Mouse (Mus musculus) ES-Bruce4 (cell line): ENCODE data around the gene Otop1. TPM values are rescaled to one million over a fixed set of nuclear protein-coding genes. Genes with fewer than 3 reads are reported as not detected.

ENCODE experiments used
- H3K27ac ChIP-seq: 2 replicates; pipeline ENCODE4 v1.5.1; 2012; ENCODE audit warnings: low read length, inconsistent platforms; ENCODE audit not compliant: insufficient read depth
- H3K27me3 ChIP-seq: 2 replicates; pipeline ENCODE4 v1.6.1; 2012; ENCODE audit warnings: mild to moderate bottlenecking, low read length, inconsistent platforms; ENCODE audit not compliant: control insufficient read depth, poor library complexity, insufficient read depth, severe bottlenecking
- H3K36me3 ChIP-seq: 2 replicates; pipeline ENCODE4 v1.6.1; 2012; ENCODE audit warnings: inconsistent platforms, mild to moderate bottlenecking, low read length, moderate library complexity; ENCODE audit not compliant: control insufficient read depth, poor library complexity, insufficient read depth, severe bottlenecking
- H3K4me1 ChIP-seq: one replicate; pipeline ENCODE4 v1.8.1; 2011; ENCODE audit warnings: low read length; ENCODE audit not compliant: control insufficient read depth, insufficient read depth
- H3K4me3 ChIP-seq: 2 replicates; pipeline ENCODE4 v1.5.1; 2011; ENCODE audit warnings: low read depth, mild to moderate bottlenecking, low read length
- H3K9ac ChIP-seq: 2 replicates; pipeline ENCODE4 v1.6.1; 2012; ENCODE audit warnings: low read depth, mild to moderate bottlenecking, inconsistent platforms; ENCODE audit not compliant: poor library complexity, severe bottlenecking
- H3K9me3 ChIP-seq: replicated peaks from 2 replicates; pipeline ENCODE4 v1.6.1; 2012; ENCODE audit warnings: mild to moderate bottlenecking, low read length, inconsistent platforms; ENCODE audit not compliant: control insufficient read depth, poor library complexity, insufficient read depth, severe bottlenecking
- CTCF ChIP-seq: IDR thresholded peaks from one replicate; pipeline ENCODE4 v1.8.1; 2011; ENCODE audit warnings: low read depth, low read length
- EP300 ChIP-seq: IDR thresholded peaks from 2 replicates; pipeline ENCODE4 v1.6.1; 2011; ENCODE audit warnings: low read depth, low read length; ENCODE audit not compliant: insufficient read depth
- POLR2A ChIP-seq: IDR thresholded peaks from one replicate; pipeline ENCODE4 v1.8.1; 2011; ENCODE audit warnings: low read length; ENCODE audit not compliant: insufficient read depth
- polyA plus RNA-seq: library from polyadenylated mRNA; stranded (reverse); fragments of >200 nt; gene quantifications from 2 replicates; pipeline ENCODE4 v1.2.4, GENCODE M21; 2011; ENCODE audit warnings: low read depth; ENCODE audit not compliant: missing spikeins, insufficient read depth, insufficient read length

Gene Otop1
- polyA plus RNA-seq, 1 experiment = not detected

DNA sequence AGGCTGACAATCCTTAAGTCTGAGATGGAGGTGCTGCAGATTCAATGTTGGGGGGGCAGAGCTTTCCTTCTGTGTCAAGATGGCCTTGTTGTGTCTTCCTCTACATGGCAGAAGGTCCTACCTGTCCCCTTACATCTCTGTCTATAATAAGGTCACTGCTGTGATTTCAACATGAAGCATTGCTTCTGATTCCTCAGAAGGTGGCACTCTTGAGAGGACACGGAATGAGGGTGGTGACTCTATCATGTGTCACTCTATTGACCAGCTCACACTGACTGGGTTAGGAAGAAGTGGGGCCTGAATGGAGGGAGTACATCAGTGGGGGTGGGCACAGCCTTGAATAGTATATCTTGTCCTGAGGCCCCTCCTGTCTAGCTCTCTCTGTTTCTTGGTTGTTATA is 58.8 kb downstream of the Otop1 start:
- H3K27me3 ChIP-seq = no peaks in the 10 kb centered on the region; the same call in 1 of the 2 replicates
- no peak overlapping the region for H3K27ac ChIP-seq
- H3K4me1 ChIP-seq = no peaks in the 10 kb centered on the region
- no peak overlapping the region for H3K9ac ChIP-seq
- TF ChIP-seq POLR2A (no peak), CTCF (no peak), EP300 (no peak)
- no peaks in the 10 kb centered on the region for H3K9me3 ChIP-seq
- H3K4me3 ChIP-seq = no peak overlapping the region
- H3K36me3 ChIP-seq = no peaks in the 10 kb centered on the region

- H3K4me3 ChIP-seq = no peak overlapping the region
- TF ChIP-seq POLR2A (no peak), EP300 (no peak), CTCF (no peak)
- no peaks in the 10 kb centered on the region for H3K9me3 ChIP-seq
- H3K4me1 ChIP-seq = no peaks in the 10 kb centered on the region
- no peaks in the 10 kb centered on the region for H3K36me3 ChIP-seq
- no peaks in the 10 kb centered on the region for H3K27me3 ChIP-seq
- H3K27ac ChIP-seq = no peak overlapping the region
- no peak overlapping the region for H3K9ac ChIP-seq
Measured at GRCm38 (mm10) chr5:38343101-38343500, 67.3 kb downstream of the Otop1 start.

GRCm38 (mm10) chr5:38346646-38347432 is 71.1 kb downstream of the Otop1 start:
- TF ChIP-seq EP300 (no peak), POLR2A (no peak), CTCF (no peak)
- H3K27me3 ChIP-seq = no peaks in the 10 kb centered on the region
- no peaks in the 10 kb centered on the region for H3K4me1 ChIP-seq
- H3K9ac ChIP-seq = no peak overlapping the region
- no peak overlapping the region for H3K27ac ChIP-seq
- no peaks in the 10 kb centered on the region for H3K36me3 ChIP-seq
- H3K4me3 ChIP-seq = no peak overlapping the region
- H3K9me3 ChIP-seq = no peaks in the 10 kb centered on the region

- Histone ChIP-seq H3K9me3 (no peaks in the 10 kb centered on the region), H3K9ac (no peak overlapping the region), H3K4me1 (no peaks in the 10 kb centered on the region), H3K36me3 (no peaks in the 10 kb centered on the region), H3K4me3 (no peak overlapping the region), H3K27me3 (no peaks in the 10 kb centered on the region), H3K27ac (no peak overlapping the region)
- TF ChIP-seq EP300 (no peak), POLR2A (no peak), CTCF (no peak)
Measured at GRCm38 (mm10) chr5:38350351-38350929, 74.7 kb downstream of the Otop1 start.

Other genes starting within 250 kb of the Otop1 start
- 15.3 and 17.6 TPM in 2 replicates for gene Stx18, start 237.2 kb upstream of the Otop1 start, polyA plus RNA-seq
- gene Nsg1, start 116.1 kb upstream of the Otop1 start, polyA plus RNA-seq = 0.81 and 1.0 TPM in 2 replicates
- 5.6 and 7.1 TPM in 2 replicates for gene Zbtb49, start 55.5 kb upstream of the Otop1 start, polyA plus RNA-seq
- 206 and 208 TPM in 2 replicates for gene Lyar, start 55.5 kb upstream of the Otop1 start, polyA plus RNA-seq
- gene Tmem128, start 15.8 kb upstream of the Otop1 start, polyA plus RNA-seq = 23.4 and 23.9 TPM in 2 replicates
- not detected in 2 replicates for gene Drd5, start 43.4 kb downstream of the Otop1 start, polyA plus RNA-seq
- not detected in 2 replicates for gene Slc2a9, start 227.2 kb downstream of the Otop1 start, polyA plus RNA-seq